Mouse (Mus musculus) lung, adult 2 months (tissue): ENCODE data around the gene Mrpl37.

ENCODE experiments used
- CTCF ChIP-seq: fragments of 200-500 bp; IDR thresholded peaks from 2 replicates; pipeline ENCODE4 v1.5.1; 2011; ENCODE audit warnings: mild to moderate bottlenecking, low read length, control low read depth; ENCODE audit not compliant: insufficient read depth
- POLR2A ChIP-seq: fragments of 200-500 bp; IDR thresholded peaks from 2 replicates; pipeline ENCODE4 v1.6.1; 2011; ENCODE audit warnings: low read depth, mild to moderate bottlenecking, control low read depth, low read length, borderline replicate concordance; ENCODE audit errors: extremely low read depth

DNA sequence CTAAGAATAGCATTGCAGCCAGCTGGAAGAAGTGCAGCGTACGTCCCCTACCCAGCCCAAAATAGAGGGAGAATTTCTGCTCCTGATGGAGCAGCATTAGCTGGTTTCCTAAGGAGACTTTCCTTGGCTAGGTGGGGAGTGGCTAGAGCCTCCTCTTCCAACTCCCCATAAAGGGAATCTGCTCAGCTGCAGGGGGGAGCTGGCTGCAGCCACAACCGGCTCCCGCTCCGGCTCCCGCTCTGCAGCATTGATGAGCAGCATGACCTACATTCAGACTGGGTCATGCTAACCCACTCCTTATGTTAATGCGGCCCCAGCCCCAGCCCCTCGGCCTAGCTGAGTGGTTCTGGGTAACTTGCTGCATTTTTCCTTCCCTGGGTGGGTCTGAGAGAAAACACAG is 27.4 kb downstream of the Mrpl37 start:
- TF ChIP-seq POLR2A = no peak
- no peak for TF ChIP-seq CTCF
